7 mouse cellular contexts compared by ENCODE assay signal in genomic region chr1:152399790-152400555, GRCm38 (mm10). TPM values are rescaled to one million over a fixed set of nuclear protein-coding genes. Genes with fewer than 3 reads are reported as not detected.
A peak's percentile ranks its signal among the peaks of the same experiment; 100 is the strongest.
DNase-seq lines count a peak whose midpoint lies in the region; ATAC-seq lines count a peak whose summit lies in the region.

Gene Colgalt2 (plus strand): TSS chr1:152399830.

- DNase-seq in adrenal gland, postnatal 10 days: peak; percentile 69
- DNase-seq in embryo, embryonic 10 days (ENCODE audit: low spot score): peak; percentile 72
- peak; percentile 30 to 63 for DNase-seq in gastrocnemius, postnatal 4 days (ENCODE audit: low spot score in 2 of 2)
- DNase-seq in induced T-regulatory cell, adult 2 months (ENCODE audit: low read depth): peak; percentile 32
- peak; percentile 47 to 63 for DNase-seq in left cerebral cortex, postnatal 25 days (ENCODE audit: low spot score in 2 of 2)
- DNase-seq in right cerebral cortex, postnatal 14 days: peak; percentile 54

- intact Hi-C loops in left cerebral cortex, postnatal 25 days (cut with DNase I): loop anchor here (5.0 to 10.0 kb wide), 2 partner anchors 122 to 355 kb away; partner anchors contain the start of gene Apobec4

- peak; percentile 47 for ATAC-seq in megakaryocyte, adult 5-6 weeks (ENCODE audit: poor library complexity, severe bottlenecking)

RNA-seq across cellular contexts. Expression of gene Colgalt2, which starts in this region (rescaled TPM):
- total RNA-seq in adrenal gland, postnatal 10 days (2021): 1 to 10 TPM; 2.6 to 3.2 TPM
- 1 to 10 TPM; 5.4 to 5.5 TPM for total RNA-seq in gastrocnemius, postnatal 4 days (2021)
- total RNA-seq in left cerebral cortex, postnatal 25 days (2021): 1 to 10 TPM; 5.5 to 6.8 TPM
- total RNA-seq in megakaryocyte, adult 5-6 weeks (2015): not detected in 2 replicates
- total RNA-seq in megakaryocyte, adult 5-6 weeks (2017): not detected in 2 replicates

Comparison
In these comparisons a context has a peak if more than half of its experiments do, and no peak if none do; other contexts are left out.
1. Peak in every context shown above with its lines: DNase-seq and ATAC-seq.
2. Peak in ATAC-seq in megakaryocyte, adult 5-6 weeks; RNA of the gene not detected or under 1 TPM.